In genomic region chr4:62621880-62622675, GRCm38 (mm10) we compare ENCODE assay signal across 8 mouse cellular contexts.
DNase-seq lines count a peak whose midpoint lies in the region; ATAC-seq and TF ChIP-seq lines count a peak whose summit lies in the region.

No protein-coding gene starts in this region.

- H3K36me3 ChIP-seq in midbrain, embryonic 10.5 days: peaks cover 16% of the 10 kb centered on the region
- no peaks in the 10 kb centered on the region for H3K36me3 ChIP-seq in midbrain, postnatal 0 days (ENCODE audit: insufficient read depth, low read length)
- H3K36me3 ChIP-seq in hindbrain, embryonic 10.5 days: peaks cover 9% of the 10 kb centered on the region; the same call in 1 of the 2 replicates
- no peaks in the 10 kb centered on the region for H3K36me3 ChIP-seq in liver, embryonic 13.5 days

- no peak overlapping the region for H3K9ac ChIP-seq in midbrain, postnatal 0 days (replicated peaks; ENCODE audit: low read length, poor library complexity, severe bottlenecking)
- no peak overlapping the region for H3K9ac ChIP-seq in liver, embryonic 13.5 days

- peaks cover 54% of the 10 kb centered on the region for H3K4me1 ChIP-seq in midbrain, embryonic 10.5 days
- peaks cover 4% of the 10 kb centered on the region; the same call in 1 of the 2 replicates for H3K4me1 ChIP-seq in midbrain, postnatal 0 days (ENCODE audit: insufficient read depth, low read length)
- H3K4me1 ChIP-seq in hindbrain, embryonic 10.5 days (replicated peaks): peaks cover 87% of the 10 kb centered on the region
- H3K4me1 ChIP-seq in liver, embryonic 13.5 days (replicated peaks): peaks cover 6% of the 10 kb centered on the region

- H3K4me2 ChIP-seq in midbrain, postnatal 0 days (ENCODE audit: low read depth, low read length, poor library complexity, severe bottlenecking): no peak overlapping the region
- H3K4me2 ChIP-seq in liver, embryonic 13.5 days: 0 out of 2 replicates have a peak overlapping the region, but pooled peaks have one; percentile 6

- H3K27me3 ChIP-seq in midbrain, embryonic 10.5 days (ENCODE audit: low read depth, poor library complexity, severe bottlenecking): no peaks in the 10 kb centered on the region
- no peaks in the 10 kb centered on the region for H3K27me3 ChIP-seq in midbrain, postnatal 0 days (ENCODE audit: insufficient read depth, low read length)
- no peaks in the 10 kb centered on the region for H3K27me3 ChIP-seq in hindbrain, embryonic 10.5 days (ENCODE audit: insufficient read depth, poor library complexity, severe bottlenecking)
- H3K27me3 ChIP-seq in liver, embryonic 13.5 days: no peaks in the 10 kb centered on the region

- no peak for TF ChIP-seq CTCF in midbrain, postnatal 0 days (IDR thresholded peaks at IDR 0.05)

- DNase-seq in midbrain, embryonic 10.5 days (ENCODE audit: low spot score): no peak
- no peak for DNase-seq in midbrain, postnatal 0 days (ENCODE audit: low spot score)
- DNase-seq in hindbrain, embryonic 10.5 days (ENCODE audit: low spot score): no peak
- no peak for DNase-seq in liver, embryonic 13.5 days
- no peak for DNase-seq in B cell, adult 2 months
- no peak for DNase-seq in retina, embryonic 14.5 days (ENCODE audit: low spot score)
- no peak for DNase-seq in right cerebral cortex, postnatal 4 days
- DNase-seq in cerebellum, adult 11-12 months: no peak

- no peaks in the 10 kb centered on the region for H3K9me3 ChIP-seq in midbrain, embryonic 10.5 days (replicated peaks)
- H3K9me3 ChIP-seq in midbrain, postnatal 0 days (ENCODE audit: low read length): no peaks in the 10 kb centered on the region
- no peaks in the 10 kb centered on the region for H3K9me3 ChIP-seq in hindbrain, embryonic 10.5 days
- H3K9me3 ChIP-seq in liver, embryonic 13.5 days (replicated peaks): no peaks in the 10 kb centered on the region

- no peak for ATAC-seq in midbrain, postnatal 0 days (ENCODE audit: low FRiP score)
- ATAC-seq in liver, embryonic 13.5 days (ENCODE audit: low read depth): no peak

- peak overlapping the region; percentile 72 for H3K27ac ChIP-seq in midbrain, embryonic 10.5 days (replicated peaks)
- no peak overlapping the region for H3K27ac ChIP-seq in midbrain, postnatal 0 days (ENCODE audit: low read depth, low read length)
- peak overlapping the region; percentile 82 for H3K27ac ChIP-seq in hindbrain, embryonic 10.5 days
- peak overlapping the region; percentile 36; the same call in 1 of the 2 replicates for H3K27ac ChIP-seq in liver, embryonic 13.5 days

- no peak overlapping the region for H3K4me3 ChIP-seq in midbrain, embryonic 10.5 days
- H3K4me3 ChIP-seq in midbrain, postnatal 0 days (ENCODE audit: low read depth, low read length): no peak overlapping the region
- H3K4me3 ChIP-seq in hindbrain, embryonic 10.5 days: peak overlapping the region; percentile 20; the same call in 1 of the 2 replicates
- H3K4me3 ChIP-seq in liver, embryonic 13.5 days (replicated peaks): no peak overlapping the region

- 75% methylated on average over 14 of the region's 14 CpGs for WGBS in midbrain, embryonic 10.5 days
- 82% methylated on average over 14 of the region's 14 CpGs for WGBS in midbrain, postnatal 0 days
- WGBS in hindbrain, embryonic 10.5 days: 68% methylated on average over 14 of the region's 14 CpGs
- 53% methylated on average over 14 of the region's 14 CpGs for WGBS in liver, embryonic 13.5 days (ENCODE audit: insufficient replicate concordance)
